7 mouse cellular contexts compared by ENCODE assay signal in genomic region chr13:24639215-24640165, GRCm38 (mm10). TPM values are rescaled to one million over a fixed set of nuclear protein-coding genes. Genes with fewer than 3 reads are reported as not detected.
A peak's percentile ranks its signal among the peaks of the same experiment; 100 is the strongest.
DNase-seq lines count a peak whose midpoint lies in the region; ATAC-seq and TF ChIP-seq lines count a peak whose summit lies in the region.

No protein-coding gene starts in this region.

- H3K4me3 ChIP-seq in lung, embryonic 14.5 days (ENCODE audit: low read depth, low read length): peak overlapping the region; percentile 59
- H3K4me3 ChIP-seq in bone marrow, adult 2 months (replicated peaks; ENCODE audit: control insufficient read depth, low read depth, low read length): peak overlapping the region; percentile 71
- peak overlapping the region; percentile 64 for H3K4me3 ChIP-seq in forebrain, postnatal 0 days (ENCODE audit: low read depth, low read length)
- H3K4me3 ChIP-seq in limb, embryonic 10.5 days: peak overlapping the region; percentile 68
- peak overlapping the region; percentile 57 for H3K4me3 ChIP-seq in neural tube, embryonic 12.5 days

- 0 out of 2 replicates have a peak overlapping the region, but pooled peaks have one; percentile 34 for H3K27ac ChIP-seq in lung, embryonic 14.5 days (ENCODE audit: low read depth)
- peak overlapping the region; percentile 91 for H3K27ac ChIP-seq in bone marrow, adult 2 months (ENCODE audit: control insufficient read depth, insufficient read depth, low read depth, low read length, poor library complexity)
- peak overlapping the region; percentile 84 for H3K27ac ChIP-seq in forebrain, postnatal 0 days (ENCODE audit: low read depth, low read length)
- H3K27ac ChIP-seq in limb, embryonic 10.5 days: no peak overlapping the region
- peak overlapping the region; percentile 64; the same call in 1 of the 2 replicates for H3K27ac ChIP-seq in neural tube, embryonic 12.5 days

- DNase-seq in lung, embryonic 14.5 days: peak; percentile 33
- DNase-seq in lung, postnatal 25 days (ENCODE audit: low spot score): no peak
- DNase-seq in forebrain, postnatal 0 days: peak; percentile 66
- DNase-seq in limb, embryonic 10.5 days (ENCODE audit: low spot score): peak; percentile 51
- DNase-seq in yolk sac, embryonic 10.5 days (ENCODE audit: low spot score): no peak

- H3K9me3 ChIP-seq in lung, embryonic 14.5 days (ENCODE audit: low read depth, low read length): no peaks in the 10 kb centered on the region
- H3K9me3 ChIP-seq in forebrain, postnatal 0 days (ENCODE audit: low read length): no peaks in the 10 kb centered on the region
- no peaks in the 10 kb centered on the region for H3K9me3 ChIP-seq in limb, embryonic 10.5 days (replicated peaks)
- H3K9me3 ChIP-seq in neural tube, embryonic 12.5 days: no peaks in the 10 kb centered on the region

- WGBS in lung, embryonic 14.5 days: 14% methylated on average over 22 of the region's 22 CpGs
- WGBS in bone marrow, adult 2 months: 3% methylated on average over 22 of the region's 22 CpGs
- 11% methylated on average over 22 of the region's 22 CpGs for WGBS in forebrain, postnatal 0 days
- WGBS in limb, embryonic 10.5 days: 19% methylated on average over 22 of the region's 22 CpGs
- WGBS in neural tube, embryonic 12.5 days: 14% methylated on average over 22 of the region's 22 CpGs

- H3K9ac ChIP-seq in lung, embryonic 14.5 days: peak overlapping the region; percentile 58
- H3K9ac ChIP-seq in forebrain, postnatal 0 days: peak overlapping the region; percentile 78
- H3K9ac ChIP-seq in neural tube, embryonic 12.5 days: peak overlapping the region; percentile 67

- TF ChIP-seq CTCF in lung, embryonic 14.5 days (IDR thresholded peaks at IDR 0.05; ENCODE audit: low read depth): no peak
- TF ChIP-seq CTCF in bone marrow, adult 2 months (IDR thresholded peaks at IDR 0.05; ENCODE audit: control insufficient read depth, insufficient read depth, low read length): no peak
- TF ChIP-seq CTCF in forebrain, postnatal 0 days (IDR thresholded peaks at IDR 0.05; ENCODE audit: low read depth): no peak

- peaks cover 17% of the 10 kb centered on the region; the same call in 1 of the 2 replicates for H3K4me1 ChIP-seq in lung, embryonic 14.5 days (ENCODE audit: insufficient read depth)
- H3K4me1 ChIP-seq in bone marrow, adult 2 months (ENCODE audit: control insufficient read depth, insufficient read depth, low read length): peaks cover 15% of the 10 kb centered on the region
- peaks cover 16% of the 10 kb centered on the region; the same call in 1 of the 2 replicates for H3K4me1 ChIP-seq in forebrain, postnatal 0 days (ENCODE audit: insufficient read depth)
- H3K4me1 ChIP-seq in limb, embryonic 10.5 days: peaks cover 16% of the 10 kb centered on the region
- H3K4me1 ChIP-seq in neural tube, embryonic 12.5 days: peaks cover 22% of the 10 kb centered on the region

- H3K4me2 ChIP-seq in lung, embryonic 14.5 days: peak overlapping the region; percentile 100
- H3K4me2 ChIP-seq in forebrain, postnatal 0 days (ENCODE audit: low read depth): peak overlapping the region; percentile 87
- peak overlapping the region; percentile 92 for H3K4me2 ChIP-seq in neural tube, embryonic 12.5 days (replicated peaks)

- no peak for ATAC-seq in lung, embryonic 14.5 days (ENCODE audit: insufficient read depth)
- peak; percentile 34 for ATAC-seq in forebrain, postnatal 0 days
- ATAC-seq in neural tube, embryonic 12.5 days (ENCODE audit: low FRiP score, low read depth): peak; percentile 35

- no peaks in the 10 kb centered on the region for H3K36me3 ChIP-seq in lung, embryonic 14.5 days (ENCODE audit: insufficient read depth)
- H3K36me3 ChIP-seq in forebrain, postnatal 0 days (ENCODE audit: insufficient read depth): no peaks in the 10 kb centered on the region
- H3K36me3 ChIP-seq in limb, embryonic 10.5 days: no peaks in the 10 kb centered on the region
- no peaks in the 10 kb centered on the region for H3K36me3 ChIP-seq in neural tube, embryonic 12.5 days

- no peak for TF ChIP-seq POLR2A in bone marrow, adult 2 months (IDR thresholded peaks at IDR 0.05; ENCODE audit: borderline replicate concordance, control insufficient read depth, low read depth, low read length)

- H3K27me3 ChIP-seq in lung, embryonic 14.5 days (ENCODE audit: insufficient read depth, low read length): 0 out of 2 replicates have a peak, but pooled peaks cover 4% of the 10 kb centered on the region
- no peaks in the 10 kb centered on the region for H3K27me3 ChIP-seq in forebrain, postnatal 0 days (ENCODE audit: insufficient read depth, low read length)
- peaks cover 60% of the 10 kb centered on the region for H3K27me3 ChIP-seq in limb, embryonic 10.5 days (ENCODE audit: low read depth, poor library complexity, severe bottlenecking)
- 0 out of 2 replicates have a peak, but pooled peaks cover 3% of the 10 kb centered on the region for H3K27me3 ChIP-seq in neural tube, embryonic 12.5 days (replicated peaks)

RNA-seq across cellular contexts. Expression of gene Ripor2, which starts 57.5 kb away (rescaled TPM):
- 5.1 and 5.6 TPM in 2 replicates for polyA plus RNA-seq in lung, embryonic 14.5 days (2014; fragmentation: Nextera tagmentation; extraction: Ambion mirVana)
- 22.5 and 41.4 TPM in 2 replicates for polyA plus RNA-seq in bone marrow, adult 2 months (2011; ENCODE audit: insufficient read depth, insufficient read length, low replicate concordance, missing spikeins)
- 51.5 and 53.2 TPM in 2 replicates for total RNA-seq in forebrain, postnatal 0 days (2014; rRNA removed)
- 13.8 and 21.3 TPM in 2 replicates for polyA plus RNA-seq in forebrain, postnatal 0 days (2015; fragmentation: Nextera tagmentation; extraction: Ambion mirVana)
- polyA plus RNA-seq in limb, embryonic 10.5 days (2016; fragmentation: Nextera tagmentation; extraction: Ambion mirVana): 0.36 and 0.90 TPM in 2 replicates
- polyA plus RNA-seq in neural tube, embryonic 12.5 days (2016; fragmentation: Nextera tagmentation; extraction: Ambion mirVana): 14.8 and 16.5 TPM in 2 replicates

Comparison
In these comparisons a context has a peak if more than half of its experiments do, and no peak if none do; other contexts are left out.
1. DNase-seq: peak in lung, embryonic 14.5 days (single experiment), forebrain, postnatal 0 days (single experiment) and limb, embryonic 10.5 days (single experiment); none in lung, postnatal 25 days (single experiment) and yolk sac, embryonic 10.5 days (single experiment).
2. Peak in every context shown above with its lines, with median percentiles within 50 percentile points of each other: H3K4me2 ChIP-seq, H3K4me3 ChIP-seq and H3K9ac ChIP-seq.